Mouse (Mus musculus) stomach, embryonic 14.5 days (tissue): ENCODE measurements at regions not wholly inside any gene's neighbourhood (a gene's known extent, or its start where the extent isn't known, plus 50 kb on each side); places are given as distances from the start of the nearest gene placed in this dataset.
"Not testable (repeated sequence)": the region's sequence is repeated elsewhere in the genome, so short reads cannot be mapped to it uniquely, and the experiment has no call there.

ENCODE experiments used
- ATAC-seq: fragments of 200-750 bp; cut with Nextera tagmentation; 2 replicates; pipeline ENCODE4 v1.8.0; 2017; ENCODE audit warnings: low read depth, moderate TSS enrichment; ENCODE audit not compliant: insufficient number of reproducible peaks, insufficient read depth, low FRiP score
- H3K27ac ChIP-seq: fragments of 300-500 bp; sonication (generic); 2 replicates; pipeline ENCODE4 v1.5.1; 2014; ENCODE audit warnings: mild to moderate bottlenecking, low read length, moderate library complexity, mixed read lengths
- H3K27me3 ChIP-seq: fragments of 300-500 bp; sonication (generic); 2 replicates; pipeline ENCODE4 v1.6.1; 2014; ENCODE audit warnings: low read length, control low read depth, mixed read lengths; ENCODE audit not compliant: control insufficient read depth, insufficient read depth
- H3K36me3 ChIP-seq: fragments of 300-500 bp; sonication (generic); 2 replicates; pipeline ENCODE4 v1.6.1; 2014; ENCODE audit warnings: mild to moderate bottlenecking, control low read depth, low read length, moderate library complexity, mixed read lengths; ENCODE audit not compliant: control insufficient read depth, insufficient read depth
- H3K4me1 ChIP-seq: fragments of 300-500 bp; sonication (generic); 2 replicates; pipeline ENCODE4 v1.6.1; 2014; ENCODE audit warnings: low read length, control low read depth, mixed read lengths; ENCODE audit not compliant: control insufficient read depth, insufficient read depth
- H3K4me2 ChIP-seq: fragments of 300-500 bp; sonication (generic); replicated peaks from 2 replicates; pipeline ENCODE4 v1.6.1; 2014; ENCODE audit warnings: low read depth, low read length, control low read depth
- H3K4me3 ChIP-seq: fragments of 300-500 bp; sonication (generic); 2 replicates; pipeline ENCODE4 v1.5.1; 2014; ENCODE audit warnings: low read depth, low read length, control low read depth
- H3K9ac ChIP-seq: fragments of 300-500 bp; sonication (generic); replicated peaks from 2 replicates; pipeline ENCODE4 v1.6.1; 2014; ENCODE audit warnings: low read depth, mild to moderate bottlenecking, control low read depth, low read length, moderate library complexity, mixed read lengths
- H3K9me3 ChIP-seq: fragments of 300-500 bp; sonication (generic); 2 replicates; pipeline ENCODE4 v1.6.1; 2016; ENCODE audit warnings: low read depth, low read length, control low read depth; ENCODE audit not compliant: control insufficient read depth
- whole genome bisulfite sequencing: fragments of 180-500 bp; shearing (Covaris S2); extraction: QIAGEN DNeasy Blood & Tissue Kit; methylation state at CpG from one replicate; pipeline ENCODE4 v1.1.7; 2014; 5-methylcytosine and 5-hydroxymethylcytosine counted together

- H3K9ac ChIP-seq, H3K4me2 ChIP-seq, H3K4me1 ChIP-seq, H3K4me3 ChIP-seq, H3K9me3 ChIP-seq, H3K27ac ChIP-seq, H3K36me3 ChIP-seq, ATAC-seq, H3K27me3 ChIP-seq: not testable (repeated sequence)
- 75% methylated on average over 3 of the region's 3 CpGs for WGBS
Measured at GRCm38 (mm10) chr16:21102033-21102432, 51.8 kb downstream of the Teddm3 start.

- WGBS: 79% methylated on average over 2 of the region's 2 CpGs
Measured at GRCm38 (mm10) chr16:21100126-21100525, 53.7 kb downstream of the Teddm3 start.

GRCm38 (mm10) chr16:21074779-21075148, 79.0 kb downstream of the Teddm3 start:
- ATAC-seq: no peak
- no peak overlapping the region for H3K4me2 ChIP-seq
- no peaks in the 10 kb centered on the region for H3K9me3 ChIP-seq
- H3K4me1 ChIP-seq: no peaks in the 10 kb centered on the region
- no peak overlapping the region for H3K27ac ChIP-seq
- no peaks in the 10 kb centered on the region for H3K27me3 ChIP-seq
- H3K4me3 ChIP-seq: no peak overlapping the region
- no peak overlapping the region for H3K9ac ChIP-seq
- 55% methylated on average over 5 of the region's 5 CpGs for WGBS
- H3K36me3 ChIP-seq: no peaks in the 10 kb centered on the region

More at GRCm38 (mm10) chr16:21100126-21100525, 53.7 kb downstream of the Teddm3 start:
- H3K27me3 ChIP-seq, H3K4me1 ChIP-seq, H3K9me3 ChIP-seq, H3K36me3 ChIP-seq, H3K4me2 ChIP-seq, H3K27ac ChIP-seq, ATAC-seq, H3K9ac ChIP-seq, H3K4me3 ChIP-seq: not testable (repeated sequence)

GRCm38 (mm10) chr16:21074082-21074778, 79.6 kb downstream of the Teddm3 start:
- not testable (repeated sequence) for H3K27me3 ChIP-seq, H3K4me3 ChIP-seq, H3K4me2 ChIP-seq, H3K36me3 ChIP-seq, H3K9me3 ChIP-seq, H3K4me1 ChIP-seq, H3K9ac ChIP-seq, H3K27ac ChIP-seq
- ATAC-seq: peak; percentile 82
- 32% methylated on average over 7 of the region's 10 CpGs for WGBS

- Histone ChIP-seq H3K9ac (no peak overlapping the region), H3K27ac (no peak overlapping the region), H3K4me1 (no peaks in the 10 kb centered on the region), H3K9me3 (peaks cover 2% of the 10 kb centered on the region; the same call in 1 of the 2 replicates), H3K4me2 (no peak overlapping the region), H3K4me3 (no peak overlapping the region), H3K36me3 (no peaks in the 10 kb centered on the region), H3K27me3 (no peaks in the 10 kb centered on the region)
- WGBS: 84% methylated on average over 2 of the region's 2 CpGs
- ATAC-seq: no peak
Measured at GRCm38 (mm10) chr16:21060211-21060610, 93.6 kb downstream of the Teddm3 start.

- Histone ChIP-seq H3K4me3 (no peak overlapping the region), H3K4me1 (no peaks in the 10 kb centered on the region), H3K4me2 (no peak overlapping the region), H3K9ac (no peak overlapping the region), H3K9me3 (peaks cover 2% of the 10 kb centered on the region; the same call in 1 of the 2 replicates), H3K36me3 (no peaks in the 10 kb centered on the region), H3K27me3 (no peaks in the 10 kb centered on the region), H3K27ac (no peak overlapping the region)
- no peak for ATAC-seq
Measured at GRCm38 (mm10) chr16:21054772-21055171, 99.0 kb downstream of the Teddm3 start.

GRCm38 (mm10) chr16:21022087-21022486, 131.7 kb downstream of the Teddm3 start:
- not testable (repeated sequence) for H3K4me3 ChIP-seq, H3K27me3 ChIP-seq, H3K9ac ChIP-seq, H3K27ac ChIP-seq, H3K9me3 ChIP-seq, H3K4me1 ChIP-seq, ATAC-seq, H3K4me2 ChIP-seq, H3K36me3 ChIP-seq
- WGBS: 75% methylated on average over 1 of the region's 1 CpGs

GRCm38 (mm10) chr16:21004871-21005270, 148.9 kb downstream of the Teddm3 start:
- Histone ChIP-seq H3K9me3 (peaks cover 6% of the 10 kb centered on the region; the same call in 1 of the 2 replicates), H3K4me1 (no peaks in the 10 kb centered on the region), H3K27me3 (no peaks in the 10 kb centered on the region), H3K4me2 (no peak overlapping the region), H3K36me3 (no peaks in the 10 kb centered on the region), H3K4me3 (no peak overlapping the region), H3K27ac (no peak overlapping the region), H3K9ac (no peak overlapping the region)
- ATAC-seq: no peak

GRCm38 (mm10) chr16:21001126-21001525, 152.7 kb downstream of the Teddm3 start:
- H3K36me3 ChIP-seq: no peaks in the 10 kb centered on the region
- H3K4me1 ChIP-seq: no peaks in the 10 kb centered on the region
- no peaks in the 10 kb centered on the region for H3K27me3 ChIP-seq
- WGBS: 73% methylated on average over 1 of the region's 1 CpGs
- no peak overlapping the region for H3K9ac ChIP-seq
- H3K27ac ChIP-seq: no peak overlapping the region
- no peak for ATAC-seq
- H3K9me3 ChIP-seq: peaks cover 6% of the 10 kb centered on the region; the same call in 1 of the 2 replicates
- H3K4me2 ChIP-seq: no peak overlapping the region
- H3K4me3 ChIP-seq: no peak overlapping the region
